Mouse (Mus musculus) megakaryocyte, embryonic 14.5 days (primary cell): ENCODE results near the gene Papolg.

ENCODE experiments used
- FLI1 ChIP-seq: IDR thresholded peaks from 2 replicates; pipeline ENCODE4 v1.6.1; 2012; ENCODE audit warnings: low read length, inconsistent platforms, mixed read lengths
- GATA1 ChIP-seq: IDR thresholded peaks from 3 replicates; pipeline ENCODE4 v1.6.1; 2012; ENCODE audit warnings: mixed read lengths, low read length, inconsistent platforms, borderline replicate concordance

- TF ChIP-seq FLI1 (no peak), GATA1 (no peak)
Observed at GRCm38 (mm10) chr11:23856723-23857112, 38.3 kb downstream of the Papolg start.
